Mouse (Mus musculus): ENCODE measurements around the gene Jund.

DNA sequence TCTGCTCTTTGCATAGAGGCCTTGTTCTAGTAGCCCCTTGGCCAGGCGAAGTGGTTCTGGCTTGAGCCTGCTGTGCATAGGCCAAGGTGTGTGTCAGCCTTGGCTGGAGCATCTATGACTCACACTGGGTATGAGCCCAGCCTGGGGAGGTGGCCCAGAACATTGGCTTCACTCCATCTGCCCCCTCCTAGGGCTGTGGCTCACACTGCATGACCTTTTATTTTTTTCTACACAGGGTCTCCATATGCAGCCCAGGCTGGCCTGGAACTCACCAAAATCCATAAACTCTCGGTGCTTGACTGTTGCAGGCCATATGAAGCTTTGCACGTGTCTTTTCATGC, 4.1 kb downstream of the Jund start:
- TF ChIP-seq CTCF (IDR thresholded peaks at IDR 0.05; ENCODE audit: low read depth) (no peak), EP300 (IDR thresholded peaks at IDR 0.05; ENCODE audit: low read depth) (no peak)
